Mouse (Mus musculus): ENCODE data around the gene Taar8a. TPM values are rescaled to one million over a fixed set of nuclear protein-coding genes. Genes with fewer than 3 reads are reported as not detected.

Gene Taar8a
- polyA plus RNA-seq (2012; ENCODE audit: low replicate concordance) = not detected in 2 replicates

GRCm38 (mm10) chr10:24076200-24076599 is at the start of gene Taar8a:
TSS of gene Taar8a (plus strand) at chr10:24076500.

GRCm38 (mm10) chr10:24026922-24027321 is 49.4 kb upstream of the Taar8a start, which contains the start of gene Taar7d:
TSS of gene Taar7d (plus strand) at chr10:24027222.

DNA sequence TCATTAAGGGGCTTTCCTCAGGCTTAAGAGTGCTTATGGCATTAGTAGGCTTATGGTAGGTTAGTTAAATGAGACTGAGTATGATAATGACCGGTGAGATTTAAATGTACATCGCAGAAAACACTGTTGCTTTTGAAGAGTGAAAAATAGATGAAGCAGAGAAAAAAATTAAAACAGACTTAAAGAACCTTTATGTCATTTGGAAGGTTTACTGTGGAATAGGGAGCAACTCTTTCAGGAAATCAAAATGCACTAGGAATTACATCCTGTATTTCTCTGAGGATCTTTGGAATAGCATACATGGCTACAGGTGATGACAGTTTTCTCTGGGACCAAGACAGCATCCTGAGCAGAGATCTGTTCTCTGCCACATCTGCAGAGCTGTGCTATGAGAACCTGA is 39.0 kb upstream of the Taar8a start, which contains the start of gene Taar7e:
Gene Taar7e, plus strand, starts transcription at position 301 of the 400 bp plus-strand sequence.

GRCm38 (mm10) chr10:24049210-24049609 is 27.1 kb upstream of the Taar8a start, which contains the start of gene Taar7f:
TSS of gene Taar7f (plus strand) at chr10:24049510.

GRCm38 (mm10) chr10:24092194-24092593 is 15.9 kb downstream of the Taar8a start, which contains the start of gene Taar8b:
TSS of gene Taar8b (minus strand) at chr10:24092294.

GRCm38 (mm10) chr10:24101812-24102211 is 25.5 kb downstream of the Taar8a start, which contains the start of gene Taar8c:
TSS of gene Taar8c (minus strand) at chr10:24101912.

GRCm38 (mm10) chr10:24109434-24109833 is 33.1 kb downstream of the Taar8a start, which contains the start of gene Taar9:
TSS of gene Taar9 (minus strand) at chr10:24109534.

Other genes starting within 250 kb of the Taar8a start
- 0.13 TPM in 1 of 2 replicates, not detected in the other for gene Vnn3, start 225.0 kb upstream of the Taar8a start, polyA plus RNA-seq (2012; ENCODE audit: low replicate concordance)
- not detected in 2 replicates for gene Vnn1, start 181.8 kb upstream of the Taar8a start, polyA plus RNA-seq (2012; ENCODE audit: low replicate concordance)
- not detected in 2 replicates for gene Taar1, start 156.1 kb upstream of the Taar8a start, polyA plus RNA-seq (2012; ENCODE audit: low replicate concordance)
- not detected in 2 replicates for gene Taar2, start 137.9 kb upstream of the Taar8a start, polyA plus RNA-seq (2012; ENCODE audit: low replicate concordance)
- gene Taar3, start 126.9 kb upstream of the Taar8a start, polyA plus RNA-seq (2012; ENCODE audit: low replicate concordance) = not detected in 2 replicates
- gene Taar4, start 116.0 kb upstream of the Taar8a start, polyA plus RNA-seq (2012; ENCODE audit: low replicate concordance) = not detected in 2 replicates
- not detected in 2 replicates for gene Taar5, start 105.8 kb upstream of the Taar8a start, polyA plus RNA-seq (2012; ENCODE audit: low replicate concordance)
- gene Taar6, start 90.9 kb upstream of the Taar8a start, polyA plus RNA-seq (2012; ENCODE audit: low replicate concordance) = not detected in 2 replicates
- gene Taar7a, start 83.0 kb upstream of the Taar8a start, polyA plus RNA-seq (2012; ENCODE audit: low replicate concordance) = not detected in 2 replicates
- not detected in 2 replicates for gene Taar7b, start 76.6 kb upstream of the Taar8a start, polyA plus RNA-seq (2012; ENCODE audit: low replicate concordance)
- gene Taar7d, start 49.3 kb upstream of the Taar8a start, polyA plus RNA-seq (2012; ENCODE audit: low replicate concordance) = not detected in 2 replicates
- gene Taar7e, start 38.9 kb upstream of the Taar8a start, polyA plus RNA-seq (2012; ENCODE audit: low replicate concordance) = not detected in 2 replicates
- not detected in 2 replicates for gene Taar7f, start 27.0 kb upstream of the Taar8a start, polyA plus RNA-seq (2012; ENCODE audit: low replicate concordance)
- not detected in 2 replicates for gene Taar8b, start 15.8 kb downstream of the Taar8a start, polyA plus RNA-seq (2012; ENCODE audit: low replicate concordance)
- gene Taar8c, start 25.4 kb downstream of the Taar8a start, polyA plus RNA-seq (2012; ENCODE audit: low replicate concordance) = not detected in 2 replicates
- gene Taar9, start 33.0 kb downstream of the Taar8a start, polyA plus RNA-seq (2012; ENCODE audit: low replicate concordance) = not detected in 2 replicates
- 56.3 and 130 TPM in 2 replicates for gene Stx7, start 72.8 kb downstream of the Taar8a start, polyA plus RNA-seq (2012; ENCODE audit: low replicate concordance)
- gene Moxd1, start 147.0 kb downstream of the Taar8a start, polyA plus RNA-seq (2012; ENCODE audit: low replicate concordance) = not detected in 2 replicates